Mouse (Mus musculus): ENCODE measurements around the gene Adsl.

DNA sequence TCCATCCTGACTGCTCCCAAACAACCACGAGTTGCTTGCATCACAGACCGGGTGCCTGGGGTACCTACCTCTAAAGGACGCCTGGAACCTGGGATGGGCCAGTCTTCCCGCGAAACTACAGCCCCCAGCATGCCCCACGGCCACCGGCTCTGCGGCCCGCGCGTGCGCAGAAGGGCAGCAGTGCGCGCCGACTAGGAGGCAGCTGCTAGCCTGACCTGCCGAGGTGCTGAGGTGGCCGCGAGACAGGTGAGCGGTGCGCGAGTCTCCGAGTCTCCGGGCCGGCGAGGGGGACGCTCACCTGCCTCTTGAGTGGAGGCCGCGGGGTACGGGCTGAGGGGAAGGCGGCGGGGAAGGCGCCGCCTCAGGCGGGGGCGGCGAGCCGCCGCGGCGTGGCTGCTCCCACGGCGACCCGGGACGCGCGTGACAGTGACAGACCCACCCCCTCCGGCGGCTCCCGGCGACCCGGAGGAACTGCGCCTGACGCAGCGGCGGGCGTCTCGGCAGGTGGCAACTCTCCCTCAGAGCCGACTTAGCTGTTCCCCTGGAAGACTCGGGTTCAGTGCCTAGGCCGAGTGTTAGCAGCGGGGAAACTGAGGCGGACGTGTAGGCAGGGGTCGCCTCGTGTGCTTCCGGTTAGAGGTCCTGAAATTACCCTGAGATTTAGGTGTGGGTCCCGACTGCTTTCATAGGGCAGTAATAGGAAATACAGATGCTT, 29.5 kb downstream of the Adsl start, which contains the start of gene Sgsm3:
- TF ChIP-seq CTCF (IDR thresholded peaks at IDR 0.05; ENCODE audit: low read depth), result no peak
- no peak for TF ChIP-seq EP300 (IDR thresholded peaks at IDR 0.05; ENCODE audit: low read depth)
